Mouse (Mus musculus) midbrain, embryonic 11.5 days (tissue): ENCODE data around the gene Atp10a. TPM values are rescaled to one million over a fixed set of nuclear protein-coding genes. Genes with fewer than 3 reads are reported as not detected.

Experiments used
- ATAC-seq: fragments of 200-750 bp; cut with Nextera tagmentation; 2 replicates; pipeline ENCODE4 v1.8.0; 2017; ENCODE audit warnings: moderate TSS enrichment, moderate library complexity; ENCODE audit not compliant: low FRiP score
- DNase-seq: peaks from one replicate; pipeline ENCODE4 v3.0.0; 2015; ENCODE audit warnings: low spot score; ENCODE audit errors: missing footprints
- H3K27ac ChIP-seq: fragments of 300-500 bp; sonication (generic); 2 replicates; pipeline ENCODE4 v1.5.1; 2014; ENCODE audit warnings: low read depth, low read length
- H3K27me3 ChIP-seq: fragments of 300-500 bp; sonication (generic); 2 replicates; pipeline ENCODE4 v1.6.1; 2014; ENCODE audit warnings: mild to moderate bottlenecking, low read length, moderate library complexity, mixed read lengths; ENCODE audit not compliant: control insufficient read depth, insufficient read depth
- H3K36me3 ChIP-seq: fragments of 300-500 bp; sonication (generic); 2 replicates; pipeline ENCODE4 v1.6.1; 2014; ENCODE audit warnings: mild to moderate bottlenecking, low read length, moderate library complexity, mixed read lengths; ENCODE audit not compliant: control insufficient read depth, insufficient read depth
- H3K4me1 ChIP-seq: fragments of 300-500 bp; sonication (generic); 2 replicates; pipeline ENCODE4 v1.6.1; 2014; ENCODE audit warnings: low read length; ENCODE audit not compliant: control insufficient read depth, insufficient read depth
- H3K4me2 ChIP-seq: fragments of 300-500 bp; sonication (generic); 2 replicates; pipeline ENCODE4 v1.6.1; 2014; ENCODE audit warnings: mild to moderate bottlenecking, moderate library complexity
- H3K4me3 ChIP-seq: fragments of 300-500 bp; sonication (generic); 2 replicates; pipeline ENCODE4 v1.5.1; 2014; ENCODE audit warnings: low read depth, low read length
- H3K9ac ChIP-seq: fragments of 300-500 bp; sonication (generic); 2 replicates; pipeline ENCODE4 v1.6.1; 2014; ENCODE audit warnings: low read length
- H3K9me3 ChIP-seq: fragments of 300-500 bp; sonication (generic); 2 replicates; pipeline ENCODE4 v1.6.1; 2016; ENCODE audit warnings: low read length; ENCODE audit not compliant: control insufficient read depth
- WGBS: fragments of 180-500 bp; shearing (Covaris S2); extraction: QIAGEN DNeasy Blood & Tissue Kit; methylation state at CpG from one replicate; pipeline ENCODE4 v1.1.7; 2014; 5-methylcytosine and 5-hydroxymethylcytosine counted together
- polyA plus RNA-seq: library from polyadenylated mRNA; unstranded; fragments of >200 nt; fragmentation: Nextera tagmentation; extraction: Ambion mirVana; gene quantifications from 2 replicates; pipeline ENCODE4 v1.2.1, GENCODE M21; 2014

Gene Atp10a
- polyA plus RNA-seq, 1 experiment from 2014 or later = 1.7 TPM

DNA sequence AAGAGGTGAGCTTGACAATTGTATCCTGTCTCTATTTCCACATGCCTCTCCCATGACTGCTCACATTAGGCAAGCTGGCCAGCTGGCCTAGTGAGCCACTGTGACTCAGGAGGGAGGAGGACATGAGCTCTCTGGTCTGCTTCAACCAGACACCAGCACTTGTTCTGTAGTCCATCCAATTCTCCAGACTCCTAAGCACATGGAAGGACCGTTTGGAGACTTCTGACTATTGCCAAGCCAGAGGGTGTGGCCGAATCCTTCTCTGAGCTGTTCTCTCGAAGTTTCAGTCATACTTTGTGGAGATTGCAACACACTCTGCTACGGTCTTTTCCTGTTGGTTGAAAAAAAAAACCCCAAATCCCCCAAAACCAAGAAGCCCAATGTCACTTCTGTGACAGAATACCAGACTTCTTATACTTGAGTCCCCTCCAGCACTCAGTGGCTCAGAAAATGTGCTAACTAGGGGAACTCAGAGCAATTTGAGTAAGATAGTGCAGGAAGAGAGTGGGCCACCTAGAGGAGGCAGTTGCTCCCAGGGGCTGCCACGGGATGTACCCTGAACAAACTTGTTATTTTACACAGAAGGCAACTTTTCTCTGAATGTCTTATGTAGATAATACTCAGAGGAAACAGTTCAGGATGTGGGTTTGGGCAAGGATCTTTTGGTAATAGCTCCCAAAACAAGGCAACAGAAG is 21.3 kb downstream of the Atp10a start:
- Histone ChIP-seq H3K9me3 (no peaks in the 10 kb centered on the region; the same call in 1 of the 2 replicates), H3K4me3 (no peak overlapping the region), H3K4me2 (no peak overlapping the region), H3K9ac (no peak overlapping the region), H3K4me1 (no peaks in the 10 kb centered on the region), H3K36me3 (no peaks in the 10 kb centered on the region), H3K27me3 (no peaks in the 10 kb centered on the region), H3K27ac (no peak overlapping the region)
- DNase-seq (no peak), ATAC-seq (no peak)
- WGBS = 75% methylated on average over 5 of the region's 5 CpGs

DNA sequence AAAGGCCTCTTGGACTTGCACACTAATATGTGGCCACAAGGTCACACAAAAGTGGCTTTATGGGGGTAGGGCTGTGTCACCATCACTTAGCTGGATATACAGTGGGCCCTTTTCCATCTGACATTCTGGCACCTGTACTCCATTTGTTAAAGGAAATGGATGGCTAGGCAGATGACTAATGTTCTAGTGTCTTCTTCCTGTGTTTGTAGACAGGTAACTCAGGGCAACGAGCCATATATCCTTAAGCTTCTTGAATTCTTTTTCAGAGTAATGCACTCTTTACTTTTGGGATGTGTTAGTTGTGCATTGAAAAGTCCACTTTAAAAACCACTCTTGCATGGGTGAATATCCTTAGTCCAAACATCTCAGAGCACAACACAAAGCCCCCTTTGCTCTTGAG is 30.0 kb downstream of the Atp10a start:
- no peak overlapping the region for H3K9ac ChIP-seq
- H3K4me3 ChIP-seq = no peak overlapping the region
- no peak overlapping the region for H3K4me2 ChIP-seq
- no peaks in the 10 kb centered on the region for H3K27me3 ChIP-seq
- WGBS = 65% methylated on average over 1 of the region's 1 CpGs
- H3K4me1 ChIP-seq = no peaks in the 10 kb centered on the region
- no peaks in the 10 kb centered on the region for H3K36me3 ChIP-seq
- ATAC-seq (no peak), DNase-seq (no peak)
- no peaks in the 10 kb centered on the region for H3K9me3 ChIP-seq
- no peak overlapping the region for H3K27ac ChIP-seq

DNA sequence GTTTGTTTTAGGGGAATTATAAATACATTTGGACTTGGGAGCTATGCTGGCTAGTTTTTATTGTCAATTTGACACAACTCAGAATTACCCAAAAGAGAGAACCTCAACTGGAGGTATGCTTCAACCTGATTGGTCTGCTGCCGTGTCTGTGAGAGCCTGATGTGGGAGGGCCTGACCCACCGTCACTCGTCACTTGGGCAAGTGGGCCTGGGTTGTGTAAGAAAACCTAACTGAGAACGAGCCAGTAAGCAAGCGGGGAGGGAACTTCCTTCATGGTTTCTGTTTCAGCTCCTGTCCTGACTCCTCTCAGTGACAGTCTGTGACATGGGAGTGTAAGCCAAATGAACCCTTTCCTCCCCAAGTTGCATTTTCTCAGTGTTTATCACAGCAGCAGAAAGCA is 30.6 kb downstream of the Atp10a start:
- ATAC-seq (no peak), DNase-seq (no peak)
- no peaks in the 10 kb centered on the region for H3K4me1 ChIP-seq
- no peaks in the 10 kb centered on the region for H3K27me3 ChIP-seq
- H3K4me2 ChIP-seq = no peak overlapping the region
- no peaks in the 10 kb centered on the region for H3K9me3 ChIP-seq
- H3K36me3 ChIP-seq = no peaks in the 10 kb centered on the region
- H3K4me3 ChIP-seq = no peak overlapping the region
- no peak overlapping the region for H3K9ac ChIP-seq
- WGBS = 82% methylated on average over 5 of the region's 5 CpGs
- no peak overlapping the region for H3K27ac ChIP-seq

DNA sequence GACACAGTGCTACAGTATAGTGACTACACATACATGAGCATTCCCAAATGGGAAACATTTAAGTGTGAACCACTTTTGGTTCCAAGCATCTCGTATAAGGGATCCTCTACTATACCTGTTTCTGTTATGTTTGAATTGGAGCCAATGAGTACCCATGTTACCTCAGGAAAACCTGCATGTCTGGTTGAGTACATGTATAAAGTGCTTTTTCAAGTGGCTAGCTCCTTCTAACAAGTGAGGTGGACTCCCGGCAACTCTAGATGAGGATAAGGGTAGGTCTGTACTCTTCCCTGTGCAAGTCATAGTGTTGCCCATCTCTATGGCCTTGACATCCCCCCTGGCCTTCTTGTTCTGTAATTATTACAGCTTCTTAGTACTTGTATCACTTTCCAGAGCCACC is 31.0 kb downstream of the Atp10a start:
- no peaks in the 10 kb centered on the region for H3K27me3 ChIP-seq
- H3K9me3 ChIP-seq = no peaks in the 10 kb centered on the region
- H3K27ac ChIP-seq = no peak overlapping the region
- H3K4me3 ChIP-seq = no peak overlapping the region
- no peaks in the 10 kb centered on the region for H3K36me3 ChIP-seq
- DNase-seq (no peak), ATAC-seq (no peak)
- H3K9ac ChIP-seq = no peak overlapping the region
- 88% methylated on average over 2 of the region's 2 CpGs for WGBS
- no peak overlapping the region for H3K4me2 ChIP-seq
- no peaks in the 10 kb centered on the region for H3K4me1 ChIP-seq

DNA sequence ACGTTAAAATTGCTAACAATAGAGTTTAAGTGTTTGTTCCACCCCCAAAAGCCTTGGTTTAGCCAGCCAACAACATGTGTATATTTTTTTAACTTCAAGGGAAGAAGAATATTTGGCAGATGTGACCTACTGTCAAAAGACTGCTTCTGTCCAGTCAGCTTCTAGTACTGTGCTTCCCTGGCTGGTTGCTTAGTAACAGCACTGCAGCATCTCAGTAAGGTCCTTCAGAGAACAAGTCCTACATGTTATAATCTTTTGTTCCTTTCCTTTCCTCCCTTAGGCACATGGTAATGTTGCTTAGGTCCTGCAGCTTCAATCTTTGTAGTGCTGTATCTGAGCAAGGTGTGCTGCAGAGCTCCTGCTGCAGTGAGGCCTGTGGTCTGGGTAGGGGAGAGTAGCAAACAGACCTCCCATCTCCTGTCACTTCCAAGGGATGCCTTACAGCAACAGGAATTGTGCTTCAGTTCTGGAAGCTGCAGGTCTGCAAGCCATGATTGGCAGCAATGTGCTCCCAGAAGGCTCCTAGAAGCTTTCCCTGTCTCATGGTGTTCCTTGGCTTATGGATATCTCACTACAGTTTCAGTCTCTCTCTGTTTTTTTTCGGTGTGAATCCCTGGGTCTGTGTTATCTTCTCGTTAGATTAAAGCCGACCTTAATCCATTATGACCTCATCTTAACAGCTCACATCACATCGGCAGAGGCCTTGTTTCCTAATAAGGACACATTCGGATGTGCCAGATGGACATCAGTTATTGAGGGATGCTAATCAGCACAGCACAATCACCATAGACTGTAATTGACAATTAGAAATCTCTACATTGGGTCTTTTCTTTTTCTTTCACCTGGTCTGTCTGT is 34.3 kb downstream of the Atp10a start:
- Histone ChIP-seq H3K4me3 (no peak overlapping the region), H3K4me1 (no peaks in the 10 kb centered on the region), H3K27ac (no peak overlapping the region), H3K36me3 (no peaks in the 10 kb centered on the region), H3K27me3 (no peaks in the 10 kb centered on the region), H3K9ac (no peak overlapping the region), H3K9me3 (no peaks in the 10 kb centered on the region), H3K4me2 (no peak overlapping the region)
- DNase-seq = no peak
- 75% methylated on average over 6 of the region's 6 CpGs for WGBS
- ATAC-seq = no peak

DNA sequence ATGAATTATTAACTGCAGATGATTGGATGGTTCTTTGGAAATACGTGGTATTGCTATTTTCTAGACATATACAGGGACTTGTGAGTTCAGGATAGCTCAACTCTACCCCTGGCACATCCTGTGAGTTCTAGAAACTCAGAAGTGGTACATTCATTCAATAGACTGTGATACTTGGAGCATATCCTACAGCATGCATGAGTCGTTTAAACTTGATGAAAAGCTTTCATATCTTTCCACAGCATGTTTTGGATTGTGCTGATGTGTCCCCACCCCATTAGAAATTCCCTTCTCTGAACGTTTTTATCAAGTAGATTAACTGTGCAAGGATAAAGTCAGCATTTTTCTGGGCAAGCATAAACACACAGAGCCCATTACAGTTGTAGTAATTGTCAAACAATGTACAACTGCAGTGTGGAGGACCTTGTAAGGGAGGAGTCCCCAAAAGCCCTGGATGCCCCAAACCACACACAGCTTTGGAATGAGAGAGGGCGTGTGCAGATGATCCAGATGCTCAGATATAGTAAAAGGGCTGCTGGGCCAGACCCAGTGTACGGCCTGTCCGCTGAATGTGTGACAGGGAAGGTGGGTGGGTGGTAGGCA is 35.1 kb downstream of the Atp10a start:
- WGBS = 84% methylated on average over 6 of the region's 6 CpGs
- ATAC-seq = no peak
- H3K9me3 ChIP-seq = no peaks in the 10 kb centered on the region

DNA sequence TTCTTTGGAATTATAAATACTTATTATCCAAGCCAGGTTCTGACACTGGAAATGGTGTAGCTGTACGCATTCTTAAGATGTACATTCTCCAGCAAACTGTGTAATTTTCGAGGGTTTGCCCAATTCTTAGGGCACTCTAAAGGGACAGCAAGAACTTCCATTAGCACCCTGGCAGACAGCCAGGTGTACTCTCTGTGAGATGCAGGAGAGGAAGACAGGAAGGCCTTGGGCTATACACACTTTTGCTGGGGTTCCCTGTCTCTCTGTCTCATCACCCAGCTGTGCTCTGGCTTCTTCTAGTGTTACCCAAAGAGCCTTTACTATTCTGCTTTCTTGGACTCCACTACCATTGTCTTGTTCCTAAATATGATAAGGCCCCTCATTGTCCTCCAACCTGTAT is 36.7 kb downstream of the Atp10a start:
- DNase-seq (no peak), ATAC-seq (no peak)
- Histone ChIP-seq H3K36me3 (no peaks in the 10 kb centered on the region), H3K4me2 (no peak overlapping the region), H3K4me1 (no peaks in the 10 kb centered on the region), H3K27me3 (no peaks in the 10 kb centered on the region), H3K9ac (no peak overlapping the region), H3K4me3 (no peak overlapping the region), H3K9me3 (no peaks in the 10 kb centered on the region), H3K27ac (no peak overlapping the region)
- 85% methylated on average over 2 of the region's 2 CpGs for WGBS

More for the DNA sequence above, 35.1 kb downstream of the Atp10a start:
- Histone ChIP-seq H3K4me2 (no peak overlapping the region), H3K27ac (no peak overlapping the region), H3K27me3 (no peaks in the 10 kb centered on the region), H3K4me3 (no peak overlapping the region), H3K4me1 (no peaks in the 10 kb centered on the region), H3K36me3 (no peaks in the 10 kb centered on the region), H3K9ac (no peak overlapping the region)
- no peak for DNase-seq

DNA sequence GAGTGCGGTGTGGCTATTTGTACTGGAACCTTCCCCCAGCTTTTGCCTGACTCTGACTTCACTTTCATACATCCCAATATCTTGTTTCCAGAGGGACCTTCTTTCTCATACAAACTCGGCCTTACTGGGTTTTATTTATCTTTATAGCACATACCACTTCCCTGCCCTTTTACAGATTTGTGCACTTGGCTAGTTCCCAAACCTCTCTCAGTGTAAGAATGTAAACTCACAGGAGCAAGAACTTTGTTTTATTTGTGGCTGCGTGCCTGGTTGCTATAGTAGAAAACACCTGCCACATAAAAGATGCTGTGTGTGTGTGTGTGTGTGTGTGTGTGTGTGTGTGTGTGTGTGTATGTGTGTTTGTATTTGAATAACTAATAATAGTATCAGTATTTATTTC is 37.4 kb downstream of the Atp10a start:
- no peak overlapping the region for H3K27ac ChIP-seq
- H3K4me1 ChIP-seq = no peaks in the 10 kb centered on the region
- no peaks in the 10 kb centered on the region for H3K36me3 ChIP-seq
- no peak overlapping the region for H3K9ac ChIP-seq
- WGBS = 85% methylated on average over 3 of the region's 3 CpGs
- ATAC-seq (no peak), DNase-seq (no peak)
- H3K27me3 ChIP-seq = no peaks in the 10 kb centered on the region
- H3K9me3 ChIP-seq = no peaks in the 10 kb centered on the region
- H3K4me2 ChIP-seq = no peak overlapping the region
- no peak overlapping the region for H3K4me3 ChIP-seq

DNA sequence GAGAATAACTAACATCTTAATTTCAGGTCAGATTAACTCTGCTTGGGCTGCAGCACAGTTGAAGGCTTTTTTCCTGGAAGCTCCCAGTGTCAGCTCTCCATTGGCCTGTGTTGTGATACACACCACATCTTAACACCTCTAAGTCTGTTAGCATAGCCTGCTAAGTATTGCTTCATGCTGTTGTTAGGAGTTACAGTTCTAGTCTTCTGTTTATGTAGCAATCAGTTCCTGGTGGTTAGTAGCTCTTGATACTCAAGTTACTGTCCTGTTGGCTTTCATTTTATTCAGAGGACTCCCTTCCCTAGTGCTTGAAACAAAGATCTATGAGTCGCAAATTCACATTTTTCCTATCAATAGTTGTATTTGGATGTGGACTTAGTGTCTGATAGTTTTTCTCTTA is 39.7 kb downstream of the Atp10a start:
- ATAC-seq = no peak

More for the DNA sequence above, 39.7 kb downstream of the Atp10a start:
- Histone ChIP-seq H3K36me3 (no peaks in the 10 kb centered on the region), H3K27me3 (no peaks in the 10 kb centered on the region), H3K4me1 (no peaks in the 10 kb centered on the region), H3K9ac (no peak overlapping the region), H3K27ac (no peak overlapping the region), H3K4me3 (no peak overlapping the region), H3K4me2 (no peak overlapping the region), H3K9me3 (no peaks in the 10 kb centered on the region)
- 81% methylated on average over 1 of the region's 1 CpGs for WGBS
- no peak for DNase-seq
